Mouse (Mus musculus): ENCODE results near the gene Tas2r138. TPM values are rescaled to one million over a fixed set of nuclear protein-coding genes. Genes with fewer than 3 reads are reported as not detected.

Gene Tas2r138
- polyA plus RNA-seq, 1 experiment = not detected

Other genes with a start within 250 kb of the Tas2r138 start
- 6.3 and 6.4 TPM in 2 replicates for gene E330009J07Rik, start 177.2 kb downstream of the Tas2r138 start, polyA plus RNA-seq (2012; rRNA removed)
- gene Wee2, start 174.2 kb downstream of the Tas2r138 start, polyA plus RNA-seq (2012; rRNA removed) = not detected in 2 replicates
- 59.9 and 69.5 TPM in 2 replicates for gene Ssbp1, start 142.0 kb downstream of the Tas2r138 start, polyA plus RNA-seq (2012; rRNA removed)
- gene Tas2r137, start 122.1 kb downstream of the Tas2r138 start, polyA plus RNA-seq (2012; rRNA removed) = not detected in 2 replicates
- gene Tas2r108, start 119.8 kb downstream of the Tas2r138 start, polyA plus RNA-seq (2012; rRNA removed) = 0.07 TPM in 1 of 2 replicates, not detected in the other
- gene Prss37, start 93.8 kb downstream of the Tas2r138 start, polyA plus RNA-seq (2012; rRNA removed) = not detected in 2 replicates
- not detected in 2 replicates for gene Olfr461, start 58.3 kb downstream of the Tas2r138 start, polyA plus RNA-seq (2012; rRNA removed)
- 0.01 TPM in 1 of 2 replicates, not detected in the other for gene Olfr460, start 43.8 kb downstream of the Tas2r138 start, polyA plus RNA-seq (2012; rRNA removed)
- 2.0 and 2.2 TPM in 2 replicates for gene Clec5a, start 27.5 kb downstream of the Tas2r138 start, polyA plus RNA-seq (2012; rRNA removed)
- gene Mgam, start 15.5 kb upstream of the Tas2r138 start, polyA plus RNA-seq (2012; rRNA removed) = 0.03 and 0.04 TPM in 2 replicates

Data from urinary bladder, adult 2 months (tissue).